Mouse (Mus musculus) embryonic fibroblast, embryonic 13.5 days (primary cell): ENCODE data around the gene Klhdc10.

Source experiments
- CTCF ChIP-seq: IDR thresholded peaks from 2 replicates; pipeline ENCODE4 v1.5.1; 2011; ENCODE audit warnings: mild to moderate bottlenecking, control low read depth, low read length, moderate library complexity, borderline replicate concordance; ENCODE audit not compliant: insufficient read depth
- POLR2A ChIP-seq: IDR thresholded peaks from 2 replicates; pipeline ENCODE4 v1.6.1; 2011; ENCODE audit warnings: low read depth, mild to moderate bottlenecking, control low read depth, low read length, moderate library complexity

DNA sequence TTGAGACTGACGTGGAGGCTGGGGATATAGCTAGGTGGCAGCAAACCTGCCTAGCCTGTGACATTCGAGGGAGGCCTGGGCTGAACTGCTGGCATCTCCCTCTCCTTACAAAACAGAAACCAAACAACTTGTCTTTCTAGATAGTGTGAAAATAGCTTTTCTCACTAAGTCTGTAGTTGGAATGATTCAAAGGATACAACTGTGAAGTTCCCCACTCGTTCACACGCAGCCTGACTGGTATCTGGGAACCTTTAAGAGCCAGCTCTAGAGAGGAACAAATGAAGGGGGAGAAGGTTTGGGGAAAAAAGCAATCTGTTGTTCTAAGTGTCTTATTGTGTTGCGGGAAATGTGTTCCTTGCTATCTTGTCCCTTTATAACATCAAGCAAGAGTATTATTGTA is 57.0 kb downstream of the Klhdc10 start:
- TF ChIP-seq POLR2A (no peak), CTCF (no peak)
